Mouse (Mus musculus): ENCODE measurements around the gene Icos.

DNA sequence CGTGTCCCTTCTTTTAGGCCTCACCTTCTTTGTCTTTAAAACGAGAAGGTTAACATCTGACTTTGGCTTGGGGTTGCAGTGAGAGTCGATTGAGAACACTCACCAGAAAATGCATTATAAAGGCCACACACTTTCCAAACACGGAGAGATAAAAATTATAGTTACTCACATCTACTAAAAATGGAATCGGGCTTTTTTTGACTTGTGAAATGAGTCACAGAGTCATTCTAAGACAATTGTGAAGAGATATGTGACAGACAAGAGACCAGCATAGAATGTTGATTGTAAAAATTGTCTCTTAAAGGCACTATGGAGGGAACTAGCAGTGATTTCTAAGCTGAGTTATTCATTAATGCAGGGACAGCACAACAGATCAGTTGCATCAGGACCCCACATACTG lies 38.8 kb upstream of the Icos start:
- TF ChIP-seq POLR2A (IDR thresholded peaks at IDR 0.05; ENCODE audit: borderline replicate concordance, low read depth, low read length) (no peak), CTCF (IDR thresholded peaks at IDR 0.05; ENCODE audit: low read depth, low read length) (no peak)
